In genomic region chr9:21243826-21244427, GRCm38 (mm10) we compare ENCODE assay signal across 7 mouse cellular contexts. TPM values are rescaled to one million over a fixed set of nuclear protein-coding genes. Genes with fewer than 3 reads are reported as not detected.
DNase-seq lines count a peak whose midpoint lies in the region; ATAC-seq and TF ChIP-seq lines count a peak whose summit lies in the region.

No protein-coding gene starts in this region.

- H3K4me1 ChIP-seq in lung, postnatal 0 days (ENCODE audit: insufficient read depth, low read depth, low read length), result peaks cover 10% of the 10 kb centered on the region; the same call in 1 of the 2 replicates
- H3K4me1 ChIP-seq in embryonic facial prominence, embryonic 15.5 days, result peaks cover 33% of the 10 kb centered on the region
- peaks cover 30% of the 10 kb centered on the region for H3K4me1 ChIP-seq in limb, embryonic 12.5 days (replicated peaks)
- peaks cover 25% of the 10 kb centered on the region for H3K4me1 ChIP-seq in stomach, embryonic 15.5 days

- no peak overlapping the region for H3K27ac ChIP-seq in lung, postnatal 0 days (ENCODE audit: low read length)
- no peak overlapping the region for H3K27ac ChIP-seq in embryonic facial prominence, embryonic 15.5 days (replicated peaks)
- H3K27ac ChIP-seq in limb, embryonic 12.5 days, result no peak overlapping the region
- H3K27ac ChIP-seq in stomach, embryonic 15.5 days, result no peak overlapping the region

- H3K9ac ChIP-seq in lung, postnatal 0 days (replicated peaks; ENCODE audit: low read depth), result no peak overlapping the region
- peak overlapping the region; percentile 18; the same call in 1 of the 2 replicates for H3K9ac ChIP-seq in embryonic facial prominence, embryonic 15.5 days
- peak overlapping the region; percentile 59 for H3K9ac ChIP-seq in limb, embryonic 12.5 days (replicated peaks)
- H3K9ac ChIP-seq in stomach, embryonic 15.5 days, result no peak overlapping the region

- no peaks in the 10 kb centered on the region; the same call in 1 of the 2 replicates for H3K36me3 ChIP-seq in lung, postnatal 0 days (ENCODE audit: insufficient read depth, low read length)
- no peaks in the 10 kb centered on the region for H3K36me3 ChIP-seq in embryonic facial prominence, embryonic 15.5 days
- H3K36me3 ChIP-seq in limb, embryonic 12.5 days, result no peaks in the 10 kb centered on the region
- H3K36me3 ChIP-seq in stomach, embryonic 15.5 days, result no peaks in the 10 kb centered on the region

- H3K9me3 ChIP-seq in lung, postnatal 0 days (ENCODE audit: low read length), result no peaks in the 10 kb centered on the region
- H3K9me3 ChIP-seq in embryonic facial prominence, embryonic 15.5 days (replicated peaks), result no peaks in the 10 kb centered on the region
- H3K9me3 ChIP-seq in limb, embryonic 12.5 days, result peaks cover 4% of the 10 kb centered on the region
- H3K9me3 ChIP-seq in stomach, embryonic 15.5 days, result no peaks in the 10 kb centered on the region

- H3K27me3 ChIP-seq in lung, postnatal 0 days (replicated peaks; ENCODE audit: insufficient read depth, low read length), result peaks cover 38% of the 10 kb centered on the region
- H3K27me3 ChIP-seq in embryonic facial prominence, embryonic 15.5 days, result peaks cover 72% of the 10 kb centered on the region
- H3K27me3 ChIP-seq in limb, embryonic 12.5 days, result peaks cover 72% of the 10 kb centered on the region
- peaks cover 59% of the 10 kb centered on the region for H3K27me3 ChIP-seq in stomach, embryonic 15.5 days (replicated peaks)

- H3K4me3 ChIP-seq in lung, postnatal 0 days (ENCODE audit: low read depth, low read length), result peak overlapping the region; percentile 27
- peak overlapping the region; percentile 44 for H3K4me3 ChIP-seq in embryonic facial prominence, embryonic 15.5 days (replicated peaks)
- H3K4me3 ChIP-seq in limb, embryonic 12.5 days (replicated peaks), result peak overlapping the region; percentile 53
- peak overlapping the region; percentile 41 for H3K4me3 ChIP-seq in stomach, embryonic 15.5 days (replicated peaks)

- DNase-seq in lung, postnatal 0 days (ENCODE audit: low spot score), result no peak
- DNase-seq in lung, adult 18-20 months, result no peak
- no peak for DNase-seq in frontal cortex, postnatal 14 days (ENCODE audit: low spot score in 2 of 2)
- no peak for DNase-seq in urinary bladder, postnatal 14 days (ENCODE audit: low spot score)

- 5% methylated on average over 41 of the region's 42 CpGs for WGBS in lung, postnatal 0 days
- 6% methylated on average over 42 of the region's 42 CpGs for WGBS in embryonic facial prominence, embryonic 15.5 days
- WGBS in limb, embryonic 12.5 days, result 10% methylated on average over 42 of the region's 42 CpGs
- 12% methylated on average over 42 of the region's 42 CpGs for WGBS in stomach, embryonic 15.5 days

- no peak for ATAC-seq in lung, postnatal 0 days
- no peak for ATAC-seq in embryonic facial prominence, embryonic 15.5 days (ENCODE audit: insufficient number of reproducible peaks, low FRiP score, low TSS enrichment, low read depth)
- no peak for ATAC-seq in limb, embryonic 12.5 days (ENCODE audit: insufficient number of reproducible peaks, insufficient read depth, low FRiP score, low TSS enrichment, low read depth)
- ATAC-seq in stomach, embryonic 15.5 days (ENCODE audit: insufficient read depth, low FRiP score, low read depth), result no peak

- H3K4me2 ChIP-seq in lung, postnatal 0 days (replicated peaks; ENCODE audit: low read depth, low read length), result peak overlapping the region; percentile 55
- peak overlapping the region; percentile 89 for H3K4me2 ChIP-seq in embryonic facial prominence, embryonic 15.5 days (replicated peaks)
- H3K4me2 ChIP-seq in limb, embryonic 12.5 days, result peak overlapping the region; percentile 93
- peak overlapping the region; percentile 97 for H3K4me2 ChIP-seq in stomach, embryonic 15.5 days

- no peak for TF ChIP-seq EP300 in lung, postnatal 0 days (IDR thresholded peaks at IDR 0.05)

- TF ChIP-seq CTCF in lung, postnatal 0 days (IDR thresholded peaks at IDR 0.05), result no peak

RNA-seq across cellular contexts. Expression of gene S1pr5, which starts 4.3 kb away (rescaled TPM):
- polyA plus RNA-seq in lung, postnatal 0 days (2015; fragmentation: Nextera tagmentation; extraction: Ambion mirVana), result 0.12 and 0.13 TPM in 2 replicates
- 4.5 and 5.0 TPM in 2 replicates for polyA plus RNA-seq in embryonic facial prominence, embryonic 15.5 days (2015; fragmentation: Nextera tagmentation; extraction: Ambion mirVana)
- 0.31 and 0.63 TPM in 2 replicates for polyA plus RNA-seq in limb, embryonic 12.5 days (2016; fragmentation: Nextera tagmentation; extraction: Ambion mirVana)
- polyA plus RNA-seq in stomach, embryonic 15.5 days (2015; fragmentation: Nextera tagmentation; extraction: Ambion mirVana), result 0.93 and 1.6 TPM in 2 replicates

RNA-seq across cellular contexts. Expression of gene Keap1, which starts 4.8 kb away (rescaled TPM):
- 44.7 and 45.9 TPM in 2 replicates for polyA plus RNA-seq in lung, postnatal 0 days (2015; fragmentation: Nextera tagmentation; extraction: Ambion mirVana)
- polyA plus RNA-seq in embryonic facial prominence, embryonic 15.5 days (2015; fragmentation: Nextera tagmentation; extraction: Ambion mirVana), result 73.2 and 76.4 TPM in 2 replicates
- polyA plus RNA-seq in limb, embryonic 12.5 days (2016; fragmentation: Nextera tagmentation; extraction: Ambion mirVana), result 64.7 and 65.2 TPM in 2 replicates
- 61.1 and 61.6 TPM in 2 replicates for polyA plus RNA-seq in stomach, embryonic 15.5 days (2015; fragmentation: Nextera tagmentation; extraction: Ambion mirVana)

RNA-seq across cellular contexts. Expression of gene Atg4d, which starts 21.2 kb away (rescaled TPM):
- polyA plus RNA-seq in lung, postnatal 0 days (2015; fragmentation: Nextera tagmentation; extraction: Ambion mirVana), result 36.4 and 40.0 TPM in 2 replicates
- 40.5 and 44.8 TPM in 2 replicates for polyA plus RNA-seq in embryonic facial prominence, embryonic 15.5 days (2015; fragmentation: Nextera tagmentation; extraction: Ambion mirVana)
- 29.8 and 34.9 TPM in 2 replicates for polyA plus RNA-seq in limb, embryonic 12.5 days (2016; fragmentation: Nextera tagmentation; extraction: Ambion mirVana)
- 49.9 and 51.3 TPM in 2 replicates for polyA plus RNA-seq in stomach, embryonic 15.5 days (2015; fragmentation: Nextera tagmentation; extraction: Ambion mirVana)

RNA-seq across cellular contexts. Expression of gene Kri1, which starts 43.8 kb away (rescaled TPM):
- 8.9 and 11.9 TPM in 2 replicates for polyA plus RNA-seq in lung, postnatal 0 days (2015; fragmentation: Nextera tagmentation; extraction: Ambion mirVana)
- 18.2 and 19.0 TPM in 2 replicates for polyA plus RNA-seq in embryonic facial prominence, embryonic 15.5 days (2015; fragmentation: Nextera tagmentation; extraction: Ambion mirVana)
- polyA plus RNA-seq in limb, embryonic 12.5 days (2016; fragmentation: Nextera tagmentation; extraction: Ambion mirVana), result 18.1 and 22.2 TPM in 2 replicates
- polyA plus RNA-seq in stomach, embryonic 15.5 days (2015; fragmentation: Nextera tagmentation; extraction: Ambion mirVana), result 14.4 and 14.5 TPM in 2 replicates

RNA-seq across cellular contexts. Expression of gene Cdkn2d, which starts 47.3 kb away (rescaled TPM):
- polyA plus RNA-seq in lung, postnatal 0 days (2015; fragmentation: Nextera tagmentation; extraction: Ambion mirVana), result 33.9 and 34.9 TPM in 2 replicates
- polyA plus RNA-seq in embryonic facial prominence, embryonic 15.5 days (2015; fragmentation: Nextera tagmentation; extraction: Ambion mirVana), result 57.8 and 63.0 TPM in 2 replicates
- 46.1 and 46.9 TPM in 2 replicates for polyA plus RNA-seq in limb, embryonic 12.5 days (2016; fragmentation: Nextera tagmentation; extraction: Ambion mirVana)
- polyA plus RNA-seq in stomach, embryonic 15.5 days (2015; fragmentation: Nextera tagmentation; extraction: Ambion mirVana), result 44.4 and 50.0 TPM in 2 replicates

Comparison
In these comparisons a context has a peak if more than half of its experiments do, and no peak if none do; other contexts are left out.
1. H3K9ac ChIP-seq: peak in embryonic facial prominence, embryonic 15.5 days (single experiment) and limb, embryonic 12.5 days (single experiment); none in lung, postnatal 0 days (single experiment) and stomach, embryonic 15.5 days (single experiment).
2. Peak in every context shown above with its lines, with median percentiles within 50 percentile points of each other: H3K4me2 ChIP-seq and H3K4me3 ChIP-seq.